Mouse (Mus musculus): ENCODE data around the gene Krt32.
A peak's percentile ranks its signal among the peaks of the same experiment; 100 is the strongest.

Krt32 gene

DNA sequence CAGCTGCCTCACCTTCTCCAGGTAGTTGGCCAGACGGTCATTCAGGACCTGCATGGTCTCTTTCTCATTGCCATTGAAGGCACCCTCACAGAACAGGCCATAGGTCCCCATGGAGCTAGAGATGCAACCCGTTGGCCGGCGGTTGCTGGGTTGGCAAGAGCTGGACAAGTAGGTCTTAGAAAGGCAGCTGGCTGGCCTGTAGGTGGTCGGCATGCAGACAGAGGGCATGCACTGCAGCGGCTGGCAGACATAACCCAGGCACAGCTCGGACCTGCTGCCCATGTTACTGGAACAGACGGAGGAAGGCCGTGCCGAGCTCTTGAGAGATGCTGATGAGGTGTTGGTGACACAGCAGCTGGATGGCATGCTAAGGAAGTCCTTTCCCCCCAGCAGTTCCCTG, at the start of gene Krt32:
TSS of gene Krt32 (minus strand) at position 366 of the 400 bp plus-strand sequence.
- no peak for DNase-seq

DNA sequence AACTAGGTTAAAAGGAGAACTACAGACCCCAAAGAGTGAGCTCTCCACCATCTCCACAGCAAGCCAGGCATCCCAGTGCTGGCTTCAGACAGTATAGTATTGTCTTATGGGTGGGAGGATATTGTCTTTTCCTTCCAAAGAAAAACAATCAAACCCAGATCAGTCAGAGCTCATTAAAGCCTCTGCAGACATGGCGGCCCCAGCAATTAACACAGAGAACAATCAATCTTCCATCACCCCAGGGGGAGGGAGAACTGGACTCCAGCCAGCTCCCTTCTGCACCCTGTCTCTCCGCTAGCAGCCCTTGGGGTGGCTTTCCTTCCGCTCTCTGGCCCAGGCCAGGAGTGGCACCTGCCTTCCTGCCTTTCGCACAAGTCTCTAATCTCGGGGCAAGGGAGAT, 49.7 kb upstream of the Krt32 start:
- no peak for DNase-seq

DNA sequence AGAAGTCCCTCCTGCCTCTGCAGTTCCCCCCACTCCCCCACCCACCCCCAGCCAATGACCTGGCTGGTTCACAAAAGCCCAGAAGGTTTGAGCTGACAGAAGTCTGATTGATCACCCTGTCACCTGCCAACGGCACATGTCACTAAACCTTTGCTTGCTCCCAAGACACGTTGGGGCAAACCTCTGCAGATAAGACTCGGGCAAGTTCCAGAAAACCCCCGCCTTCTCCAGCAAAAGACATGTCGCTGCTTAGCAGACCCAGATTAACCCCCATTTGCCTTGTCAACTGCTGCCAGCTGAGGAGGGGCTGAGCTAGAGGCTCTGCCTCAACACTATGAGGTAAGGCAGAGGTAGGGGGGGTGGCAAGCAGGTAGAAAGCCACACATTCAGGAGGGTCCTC, 48.5 kb upstream of the Krt32 start:
- DNase-seq = no peak

DNA sequence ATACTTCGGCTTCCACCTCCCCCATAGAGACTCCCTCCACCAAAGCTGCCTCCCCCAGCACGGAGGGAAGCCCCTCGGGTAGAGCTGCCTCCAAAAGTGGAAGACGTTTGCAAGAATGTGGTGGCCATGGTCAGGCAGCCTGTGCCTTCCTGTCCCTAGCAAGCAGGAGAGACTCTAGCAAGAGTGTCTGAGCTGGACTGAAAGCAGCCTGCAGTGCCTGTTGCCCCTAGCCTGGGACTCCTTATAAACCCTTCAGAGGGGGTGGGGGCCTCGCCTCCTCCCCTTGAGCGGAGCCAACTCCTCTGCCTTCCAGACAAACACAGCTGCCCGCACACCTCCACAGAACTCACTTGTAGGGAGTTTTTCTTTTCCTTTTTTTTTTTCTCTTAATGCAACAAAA, 47.7 kb upstream of the Krt32 start, which contains the start of gene Krt15:
TSS of gene Krt15 (minus strand) at position 198 of the 400 bp plus-strand sequence.
- DNase-seq = no peak

DNA sequence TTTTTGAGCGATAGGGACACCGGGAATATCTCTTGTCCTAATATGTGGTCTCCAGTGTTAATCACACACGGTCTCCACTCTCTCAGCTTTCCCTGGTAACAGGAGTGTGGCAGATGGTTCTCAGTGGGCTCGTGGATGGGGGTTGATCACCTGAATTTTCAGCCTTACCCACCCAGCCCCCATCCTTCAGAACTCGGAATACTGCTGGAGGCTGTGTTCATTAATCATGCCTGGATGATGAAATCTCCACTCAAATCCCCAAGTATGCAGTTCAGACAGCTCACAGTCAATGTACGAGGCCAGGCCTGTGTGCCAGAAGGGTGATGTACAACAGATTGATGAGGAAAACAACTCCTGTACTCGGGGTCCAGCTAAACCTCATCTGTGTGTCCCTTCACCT, 36.9 kb upstream of the Krt32 start:
- no peak for DNase-seq

DNA sequence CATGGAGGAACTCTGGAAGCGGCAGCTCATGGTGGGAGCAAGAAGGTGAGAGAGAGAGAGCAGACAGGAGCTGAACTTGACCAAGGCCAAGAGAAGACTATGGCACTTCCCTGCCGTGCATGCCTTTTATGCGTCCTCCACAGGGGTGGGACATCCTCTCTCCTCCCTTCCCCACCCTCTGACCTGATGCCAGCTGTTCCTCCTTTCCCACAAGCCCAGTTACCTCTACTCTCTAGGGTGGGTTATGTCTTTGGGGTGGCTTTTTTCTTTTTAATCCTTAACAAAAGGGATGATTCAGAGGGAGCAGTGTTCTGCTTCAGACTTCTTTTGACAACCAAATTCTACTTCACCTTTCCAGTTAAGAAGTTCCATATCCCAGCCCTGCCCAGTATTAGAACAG, 33.4 kb upstream of the Krt32 start, which contains the start of gene Krt13:
TSS of gene Krt13 (minus strand) at position 101 of the 400 bp plus-strand sequence.
- DNase-seq = no peak

DNA sequence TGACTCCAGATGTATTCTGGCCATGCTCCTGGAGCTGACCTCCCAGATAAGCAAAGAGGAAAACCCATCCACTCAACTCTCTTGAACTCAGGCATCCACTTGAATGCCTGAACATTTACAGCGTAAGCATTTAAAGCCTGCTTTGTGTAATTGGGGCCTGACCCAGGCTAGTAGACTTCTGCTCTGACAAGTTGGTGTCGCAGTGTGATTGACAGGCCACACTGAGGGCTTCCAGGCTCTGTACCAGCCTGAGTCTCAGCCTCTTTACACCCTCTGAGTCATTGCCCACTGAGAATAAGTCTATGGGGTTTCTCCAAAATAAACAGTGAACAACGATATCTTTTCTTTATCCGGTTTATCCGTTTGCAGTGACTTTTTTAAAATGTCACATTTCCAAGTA, 32.3 kb upstream of the Krt32 start:
- DNase-seq = no peak

DNA sequence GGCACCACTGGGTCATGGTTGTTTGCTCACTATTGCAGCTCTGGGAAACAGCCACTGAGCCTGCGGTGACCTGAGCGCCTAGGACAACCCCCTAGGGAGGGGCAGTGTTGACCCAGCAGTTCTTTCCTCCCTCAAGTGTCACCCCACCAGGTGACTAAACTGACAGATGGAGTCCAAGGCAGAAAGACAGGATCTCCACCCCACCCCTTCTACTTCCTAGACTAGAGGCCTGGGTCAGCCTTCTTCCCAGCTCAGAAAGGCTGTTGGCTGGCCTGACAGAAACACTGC, 25.7 kb upstream of the Krt32 start:
- DNase-seq = no peak

DNA sequence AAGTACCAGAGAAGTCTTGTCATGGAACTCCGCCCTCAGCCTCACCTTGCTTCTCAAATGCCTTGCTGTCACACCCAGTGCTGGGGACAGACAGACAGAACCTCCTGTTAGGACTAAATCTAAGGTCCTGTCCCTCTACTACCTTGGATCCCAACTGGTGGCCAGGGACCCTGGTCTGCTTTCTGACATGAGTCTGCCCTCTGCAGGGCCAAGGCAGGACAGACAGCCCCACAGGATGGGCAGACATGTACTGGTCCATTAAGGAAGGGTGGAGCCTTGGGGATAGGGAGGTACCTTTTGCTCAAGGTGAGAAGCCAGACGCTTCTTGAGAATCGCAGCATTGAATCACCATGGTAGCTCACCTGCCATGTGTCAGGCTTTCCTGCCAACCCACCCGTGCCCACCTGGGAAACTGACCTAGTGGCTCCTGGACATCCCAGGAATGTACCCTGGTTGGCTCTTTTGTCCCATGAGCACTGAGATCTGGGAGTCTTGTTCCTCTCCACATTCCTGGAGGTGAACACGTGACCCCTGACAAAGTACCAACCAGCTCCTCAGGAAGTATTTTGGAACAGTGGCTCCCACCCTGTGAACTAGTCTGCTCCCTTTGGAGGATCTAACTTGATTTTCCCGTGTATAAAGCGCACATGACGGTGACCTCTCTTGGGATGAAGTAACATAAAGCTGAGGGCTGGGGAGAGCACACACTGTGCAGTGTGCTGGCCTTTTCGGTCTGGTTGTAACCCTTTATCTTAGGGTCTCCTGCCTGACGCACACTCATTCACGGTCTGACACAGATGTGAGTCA, 25.1 kb upstream of the Krt32 start:
- DNase-seq = no peak

DNA sequence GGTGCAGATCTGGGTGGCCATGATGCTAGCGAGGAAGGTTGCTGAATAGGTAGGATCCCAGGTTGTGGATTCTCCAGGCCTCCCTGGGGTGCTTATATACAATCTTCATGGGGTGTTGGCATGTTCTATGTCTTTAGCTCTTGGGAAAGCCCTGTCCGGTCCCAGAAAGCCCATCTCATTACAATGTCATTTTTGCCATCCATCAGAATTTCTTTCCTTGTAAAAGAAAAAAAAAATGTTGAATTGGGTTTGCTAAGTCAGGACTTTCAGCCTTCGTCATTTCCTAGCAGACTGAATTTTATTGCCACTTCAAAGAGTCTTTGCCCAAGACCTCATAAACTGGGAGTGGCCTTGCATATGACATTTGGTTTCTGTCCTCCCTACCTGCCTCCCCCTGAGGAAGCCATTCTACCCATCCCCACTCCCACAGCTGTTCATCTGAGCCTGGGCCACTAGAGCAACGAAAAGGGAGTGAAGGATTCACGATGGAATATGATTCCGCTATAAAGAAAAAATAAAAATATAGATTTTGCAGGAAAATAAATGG, 17.6 kb upstream of the Krt32 start, which contains the start of gene Krt36:
TSS of gene Krt36 (minus strand) at position 51 of the 547 bp plus-strand sequence.
- DNase-seq = no peak

DNA sequence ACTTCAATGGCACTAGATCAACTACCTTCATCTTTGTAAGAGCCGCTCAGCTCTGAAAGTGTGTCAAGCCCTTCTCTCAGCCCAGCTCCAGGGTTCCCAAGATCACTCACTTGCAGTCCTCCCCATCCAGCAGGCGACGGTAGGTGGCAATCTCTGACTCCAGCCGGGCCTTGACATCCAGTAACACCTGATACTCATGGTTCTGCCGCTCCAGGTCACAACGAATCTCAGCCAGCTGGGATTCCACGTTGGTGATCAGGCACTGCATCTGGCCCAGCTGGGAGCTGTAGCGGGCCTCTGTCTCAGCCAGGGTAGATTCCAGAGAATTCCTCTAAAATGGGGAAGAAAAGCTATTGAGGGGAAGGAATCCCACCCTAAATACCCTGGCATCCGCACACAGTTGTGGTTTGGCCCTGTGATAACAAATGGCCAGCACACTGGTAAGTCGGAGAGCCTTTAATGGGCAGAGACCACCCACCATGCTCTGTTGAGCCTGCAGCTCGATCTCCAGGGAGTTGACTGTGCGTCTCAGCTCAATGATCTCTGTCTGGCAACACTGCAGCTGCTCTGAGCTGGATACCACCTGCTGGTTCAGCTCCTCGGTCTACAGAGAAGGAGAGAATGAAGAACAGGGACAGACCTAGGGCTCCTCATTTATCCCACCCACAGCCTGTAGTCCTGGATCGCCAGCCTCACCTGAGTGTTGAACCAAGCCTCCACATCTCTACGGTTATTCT, 14.8 kb upstream of the Krt32 start:
- no peak for DNase-seq

DNA sequence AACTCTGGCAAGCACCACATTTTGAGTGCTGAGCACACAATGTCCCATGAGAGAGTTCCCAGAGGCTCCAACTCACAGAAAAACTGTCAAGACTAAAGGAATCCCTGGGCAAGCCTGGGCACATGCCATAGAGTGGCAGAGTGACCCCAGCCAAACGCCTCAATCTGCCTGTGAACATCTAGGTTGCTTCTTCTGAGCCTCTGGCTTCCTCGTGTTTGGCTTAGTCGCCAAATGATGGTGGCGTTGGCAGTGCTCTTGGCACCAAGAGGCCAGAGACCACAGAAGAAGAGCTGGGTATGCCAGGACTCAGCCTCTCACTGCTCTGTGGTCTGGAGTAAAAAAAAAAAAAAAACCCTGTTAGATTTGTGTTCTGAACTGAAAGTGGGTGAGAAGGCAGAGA, 12.4 kb upstream of the Krt32 start:
- no peak for DNase-seq

DNA sequence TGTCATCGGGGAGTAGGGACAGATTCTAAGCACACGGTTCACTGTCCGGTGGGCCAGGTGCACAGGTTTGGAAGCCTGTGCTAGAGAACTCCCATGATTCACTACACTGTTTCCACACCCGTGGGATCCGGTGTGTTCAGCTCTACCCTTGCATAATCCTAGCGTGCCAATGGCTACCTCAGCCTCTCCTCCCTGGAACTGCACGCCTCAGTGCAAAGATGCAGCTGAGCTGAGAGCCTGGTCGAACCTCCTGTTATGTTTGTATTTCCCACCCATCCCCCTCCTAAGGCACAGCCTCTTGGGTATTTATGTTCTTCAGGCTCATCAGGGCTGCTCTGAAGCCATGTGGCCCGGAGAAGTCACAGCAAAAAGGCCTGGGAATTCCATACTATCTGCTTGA, 9.8 kb upstream of the Krt32 start:
- DNase-seq = no peak

DNA sequence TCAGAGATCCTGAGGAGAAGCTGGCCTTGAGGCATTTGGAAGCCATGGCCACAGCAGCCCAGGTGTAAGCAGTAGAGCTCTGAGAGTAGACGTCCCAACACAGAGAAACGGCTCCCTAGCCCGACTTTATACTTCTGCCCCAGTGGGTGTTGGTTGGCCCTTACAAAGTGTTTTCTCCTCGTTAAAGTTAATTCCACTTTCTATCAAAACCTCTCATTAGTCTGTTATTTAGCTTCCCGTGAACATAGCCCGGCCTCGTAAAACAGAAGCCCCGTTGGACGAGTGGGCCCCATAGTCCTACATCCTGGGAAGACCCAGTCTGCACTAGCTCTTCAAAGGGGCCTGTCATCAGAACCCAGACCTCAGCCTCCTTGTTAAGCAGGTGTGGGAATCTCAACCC, 8.1 kb upstream of the Krt32 start, which contains the start of gene Krt35:
TSS of gene Krt35 (minus strand) at position 101 of the 400 bp plus-strand sequence.
- no peak for DNase-seq

DNA sequence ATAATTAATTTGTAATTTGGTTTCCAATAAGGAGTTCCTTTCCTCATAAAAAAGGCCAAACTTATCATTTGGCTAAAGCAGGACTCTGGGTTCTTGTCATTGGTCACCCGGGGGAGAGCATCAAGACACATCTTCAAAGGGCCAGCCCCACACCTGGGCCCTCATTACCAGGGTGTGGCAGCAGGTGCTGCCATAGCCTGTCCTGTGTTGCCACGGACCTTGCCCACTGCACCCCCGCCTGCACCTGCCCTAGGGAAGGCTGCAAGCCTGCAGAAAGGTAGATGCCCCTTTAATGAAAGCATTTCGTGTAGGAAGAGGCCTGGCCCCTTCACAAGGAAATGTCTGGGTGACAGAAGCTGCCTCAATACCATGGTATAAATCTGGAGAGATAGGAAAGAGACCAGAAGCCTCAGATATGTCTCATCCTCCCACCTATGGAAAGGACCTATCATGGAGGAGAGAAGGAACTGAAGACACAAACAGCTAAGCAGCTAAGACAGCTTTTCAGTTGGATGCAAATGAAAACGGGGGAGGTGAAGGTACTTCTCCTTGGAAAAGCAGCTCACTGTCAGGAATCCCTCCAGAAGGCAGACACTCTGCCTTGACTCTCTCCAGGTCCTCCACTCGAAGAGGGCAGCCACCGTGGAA, 476 bp upstream of the Krt32 start:
- DNase-seq = no peak

DNA sequence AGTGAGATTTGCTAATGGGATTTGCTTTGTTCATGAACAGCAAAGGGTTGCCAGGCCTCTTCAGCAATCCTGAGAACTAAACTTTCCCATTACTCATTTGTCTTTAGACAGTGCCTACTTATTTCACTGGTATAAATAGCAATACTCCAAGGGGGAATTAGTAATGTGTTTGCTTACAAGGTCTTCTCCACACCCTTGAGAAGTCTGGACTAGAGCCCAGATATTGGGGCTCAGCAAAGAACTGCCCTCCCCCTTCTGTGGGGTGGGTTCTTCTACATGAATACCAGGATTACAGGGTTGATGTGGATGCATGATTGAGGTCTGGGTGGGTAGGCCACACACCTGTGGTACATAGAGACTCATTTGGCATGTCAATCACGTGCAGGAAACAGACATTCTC, 14.2 kb downstream of the Krt32 start:
- DNase-seq = no peak

DNA sequence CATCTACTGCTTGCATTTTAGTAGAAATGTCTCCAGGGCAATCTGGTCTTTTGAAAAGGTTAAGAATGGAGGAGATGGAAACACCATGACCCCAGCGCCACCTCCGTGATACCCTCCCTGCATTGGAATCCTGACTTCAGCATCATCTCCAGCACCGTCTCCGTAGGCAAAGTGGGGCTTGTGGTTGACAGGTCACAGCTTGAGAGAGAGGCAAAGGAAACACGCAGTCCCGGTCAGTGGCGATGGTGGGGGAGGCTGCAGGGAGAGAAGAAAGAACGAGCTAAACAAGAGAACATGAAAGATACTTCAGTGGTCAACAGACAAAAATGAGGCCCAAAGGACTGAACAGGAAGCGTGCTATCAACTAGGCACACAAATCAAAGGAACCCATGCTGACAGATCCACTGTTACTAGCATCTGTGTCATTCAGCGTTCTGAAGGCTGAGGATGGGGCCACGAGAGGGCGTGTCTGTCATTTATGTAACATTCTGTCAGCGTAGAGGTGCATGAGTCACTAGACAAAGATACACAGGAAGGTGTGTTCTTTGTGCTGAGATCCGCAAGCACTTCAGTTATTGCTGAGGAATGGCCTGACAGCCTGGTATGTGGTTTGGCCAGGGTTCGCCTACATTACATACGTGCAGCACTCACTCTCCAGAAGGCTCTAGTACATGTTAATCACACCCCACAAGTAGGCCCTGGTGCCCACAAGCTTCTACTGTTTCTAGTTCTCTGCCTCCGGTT, 20.6 kb downstream of the Krt32 start:
- no peak for DNase-seq

DNA sequence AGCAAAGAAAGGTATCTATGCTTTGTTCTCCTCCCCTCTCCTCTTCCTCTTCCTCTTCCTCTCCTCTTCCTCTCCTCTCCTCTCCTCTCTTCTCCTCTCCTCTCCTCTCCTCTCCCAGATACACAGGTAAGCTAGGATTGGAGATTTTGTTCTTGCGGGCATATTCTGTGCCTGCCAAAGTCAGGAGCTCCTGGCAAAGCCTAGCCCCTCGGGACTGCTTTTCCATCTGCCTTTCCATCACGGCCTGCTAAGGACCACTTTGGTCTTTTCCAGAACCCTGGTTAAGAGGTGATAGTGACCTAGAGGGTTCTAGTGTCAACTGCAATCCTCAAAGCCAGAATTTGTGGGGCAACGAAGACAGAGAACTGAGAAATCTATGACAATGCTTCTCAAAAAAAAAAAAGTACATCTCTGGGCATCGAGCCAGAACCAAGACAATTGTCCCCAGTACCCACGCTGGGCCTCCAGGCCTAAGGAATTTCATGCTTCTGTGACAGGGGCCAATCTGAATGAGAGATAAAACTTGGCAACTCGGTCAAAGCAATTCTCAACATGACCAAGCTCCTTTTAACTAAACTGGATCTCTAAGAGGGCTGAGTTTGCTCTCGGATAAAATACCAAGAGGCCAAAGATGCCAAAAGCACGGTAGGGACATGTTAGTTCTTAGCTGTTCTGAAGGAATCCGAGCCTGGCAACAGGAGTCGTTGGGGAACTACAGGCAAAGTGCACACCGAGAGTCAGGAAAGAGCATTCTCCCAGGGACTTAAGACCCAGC, 21.6 kb downstream of the Krt32 start:
- DNase-seq = peak in 1 of 2 experiments; percentile 13

DNA sequence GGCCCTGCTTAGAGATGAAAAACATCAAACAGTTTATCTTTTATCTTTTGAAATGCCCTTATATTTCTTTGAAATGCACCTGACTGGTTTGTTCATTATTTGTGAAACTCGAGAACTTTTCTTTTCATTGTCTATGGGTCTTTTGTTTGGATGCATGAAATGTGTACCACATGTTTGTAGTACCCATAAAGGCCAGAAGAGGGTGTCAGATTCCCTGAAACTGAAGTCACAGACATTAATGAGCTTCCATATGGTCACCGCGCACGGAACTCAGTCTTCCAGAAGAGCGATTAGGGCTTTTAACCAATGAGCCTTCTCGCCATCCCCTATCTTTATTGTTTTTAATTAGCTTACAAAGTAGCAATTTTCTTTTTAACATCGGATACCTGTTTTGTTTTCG, 29.2 kb downstream of the Krt32 start:
- no peak for DNase-seq

DNA sequence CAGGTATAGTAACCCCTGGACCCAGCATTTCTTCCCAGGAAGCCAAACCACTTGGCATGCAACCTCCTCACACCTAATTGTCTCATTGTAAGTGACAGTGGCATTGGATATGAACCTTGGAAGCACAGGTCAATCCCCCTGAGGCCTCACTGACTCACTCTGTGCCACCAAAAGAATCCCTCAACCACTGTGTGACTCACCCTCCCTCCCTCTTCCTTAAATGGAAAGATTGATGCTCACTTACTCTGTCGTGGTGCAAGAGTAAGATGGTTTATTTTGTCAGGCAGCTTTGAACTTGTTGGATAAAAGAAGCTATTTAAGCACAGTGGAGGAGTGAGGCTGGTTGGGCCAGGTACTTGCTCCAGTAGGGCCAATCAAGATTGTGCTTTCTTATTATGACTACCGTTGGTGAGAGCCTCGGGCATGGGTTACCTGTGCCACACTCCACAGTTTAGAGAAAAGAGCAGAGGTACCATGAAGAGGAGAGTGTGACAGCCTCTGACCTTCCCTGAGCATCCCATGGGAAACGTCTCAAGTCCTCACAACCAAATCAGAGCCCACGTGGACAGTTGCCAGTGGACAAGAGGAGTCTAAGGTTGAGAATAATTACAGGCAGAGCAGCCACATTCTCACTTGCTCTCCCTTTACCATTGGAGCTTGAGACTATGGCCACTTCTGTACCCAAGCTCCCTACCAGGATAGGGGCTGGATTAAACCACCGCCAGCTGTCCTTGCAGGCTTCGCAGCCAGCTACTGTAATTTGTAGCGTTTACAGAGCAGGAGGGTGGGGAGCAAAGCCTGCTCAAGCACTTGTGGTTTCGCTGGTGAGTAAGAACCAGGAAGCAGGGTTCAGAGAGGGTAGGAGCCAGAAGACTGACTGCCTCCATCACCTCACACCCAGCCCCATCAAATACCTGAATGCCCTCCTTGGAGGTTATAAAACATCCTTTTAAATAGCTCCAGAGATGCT, 32.1 kb downstream of the Krt32 start:
- DNase-seq = no peak

DNA sequence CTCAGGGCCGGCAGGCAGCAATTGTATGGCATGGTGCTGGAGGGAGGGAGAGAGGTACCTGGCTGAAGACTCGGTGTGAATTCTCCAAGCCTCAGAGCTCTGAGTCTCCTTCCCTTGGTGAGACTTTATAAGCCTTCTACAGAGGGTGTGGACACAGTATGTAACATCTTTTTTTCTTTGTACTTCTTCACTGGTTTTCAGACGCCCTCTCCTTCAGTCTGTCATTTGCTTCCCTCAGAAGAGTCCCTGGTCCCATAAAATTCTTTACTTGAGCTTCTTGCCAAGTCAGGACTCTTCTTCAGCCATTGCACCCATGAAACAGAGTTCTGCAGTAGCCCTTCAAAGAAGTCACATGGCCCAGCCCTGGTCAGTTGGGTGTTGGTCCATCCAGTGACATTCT, 37.6 kb downstream of the Krt32 start, which contains the start of gene Krt31:
TSS of gene Krt31 (minus strand) at position 101 of the 400 bp plus-strand sequence.
- DNase-seq = no peak
